Comparison of ENCODE assay signal across 8 mouse cellular contexts in genomic region chr9:30315172-30315644, GRCm38 (mm10).
DNase-seq lines count a peak whose midpoint lies in the region; ATAC-seq lines count a peak whose summit lies in the region.

No protein-coding gene starts in this region.

- H3K4me2 ChIP-seq in embryonic facial prominence, embryonic 11.5 days (ENCODE audit: low read depth, low read length): no peak overlapping the region
- H3K4me2 ChIP-seq in intestine, embryonic 15.5 days (replicated peaks): peak overlapping the region; percentile 44

- no peak for ATAC-seq in embryonic facial prominence, embryonic 11.5 days (replicated peaks; ENCODE audit: insufficient number of reproducible peaks, low FRiP score, low TSS enrichment, low read depth)
- 0 out of 2 replicates have a peak, but pooled peaks have one; percentile 23 for ATAC-seq in intestine, embryonic 15.5 days

- H3K27me3 ChIP-seq in embryonic facial prominence, embryonic 11.5 days (ENCODE audit: control insufficient read depth, insufficient read depth, low read length): no peaks in the 10 kb centered on the region
- H3K27me3 ChIP-seq in intestine, embryonic 15.5 days (replicated peaks): no peaks in the 10 kb centered on the region

- H3K27ac ChIP-seq in embryonic facial prominence, embryonic 11.5 days (replicated peaks; ENCODE audit: low read depth, low read length): no peak overlapping the region
- peak overlapping the region; percentile 33; the same call in 1 of the 2 replicates for H3K27ac ChIP-seq in intestine, embryonic 15.5 days

- H3K36me3 ChIP-seq in embryonic facial prominence, embryonic 11.5 days (replicated peaks; ENCODE audit: control insufficient read depth, insufficient read depth, low read depth, low read length): no peaks in the 10 kb centered on the region
- no peaks in the 10 kb centered on the region for H3K36me3 ChIP-seq in intestine, embryonic 15.5 days

- H3K9ac ChIP-seq in embryonic facial prominence, embryonic 11.5 days (replicated peaks; ENCODE audit: low read length): no peak overlapping the region
- H3K9ac ChIP-seq in intestine, embryonic 15.5 days: no peak overlapping the region

- H3K4me1 ChIP-seq in embryonic facial prominence, embryonic 11.5 days (ENCODE audit: control insufficient read depth, insufficient read depth, low read length): no peaks in the 10 kb centered on the region
- H3K4me1 ChIP-seq in intestine, embryonic 15.5 days (replicated peaks): no peaks in the 10 kb centered on the region

- no peak overlapping the region for H3K4me3 ChIP-seq in embryonic facial prominence, embryonic 11.5 days (ENCODE audit: low read depth, low read length)
- no peak overlapping the region for H3K4me3 ChIP-seq in intestine, embryonic 15.5 days (replicated peaks)

- DNase-seq in gastrocnemius, postnatal 10 days: peak; percentile 41
- DNase-seq in gastrocnemius, postnatal 25 days: no peak
- DNase-seq in adrenal gland, adult 18-20 months (ENCODE audit: low spot score in 2 of 2): peak; percentile 50 to 53
- DNase-seq in embryonic facial prominence, embryonic 11.5 days (ENCODE audit: low spot score): peak; percentile 58
- DNase-seq in left cerebral cortex, postnatal 36 days (ENCODE audit: low spot score in 2 of 2): peak; percentile 60 to 64
- peak; percentile 36 for DNase-seq in ovary, postnatal 14 days (ENCODE audit: low spot score)
- no peak for DNase-seq in spleen, adult 18-20 months

- 50% methylated on average over 6 of the region's 6 CpGs for WGBS in embryonic facial prominence, embryonic 11.5 days
- 41% methylated on average over 6 of the region's 6 CpGs for WGBS in intestine, embryonic 15.5 days

- H3K9me3 ChIP-seq in embryonic facial prominence, embryonic 11.5 days (replicated peaks; ENCODE audit: control insufficient read depth, low read length): no peaks in the 10 kb centered on the region
- no peaks in the 10 kb centered on the region for H3K9me3 ChIP-seq in intestine, embryonic 15.5 days

- intact Hi-C loops in left cerebral cortex, postnatal 36 days (cut with DNase I): no loop called here

Comparison
In these comparisons a context has a peak if more than half of its experiments do, and no peak if none do; other contexts are left out.
1. DNase-seq: peak in gastrocnemius, postnatal 10 days (single experiment), adrenal gland, adult 18-20 months (2 of 2), embryonic facial prominence, embryonic 11.5 days (single experiment), left cerebral cortex, postnatal 36 days (2 of 2) and ovary, postnatal 14 days (single experiment); none in gastrocnemius, postnatal 25 days (single experiment) and spleen, adult 18-20 months (0 of 2).